Mouse (Mus musculus) erythroblast, adult 5-6 weeks (primary cell): ENCODE data around the gene Apoc2. TPM values are rescaled to one million over a fixed set of nuclear protein-coding genes. Genes with fewer than 3 reads are reported as not detected.
A peak's percentile ranks its signal among the peaks of the same experiment; 100 is the strongest.

ENCODE experiments used
- ATAC-seq: replicated peaks from 2 replicates; pipeline ENCODE4 v1.8.0; 2016; ENCODE audit warnings: moderate number of reproducible peaks, mild to moderate bottlenecking, moderate TSS enrichment, inconsistent platforms; ENCODE audit not compliant: poor library complexity, low FRiP score, severe bottlenecking
- total RNA-seq, 2 experiments: library from RNA; stranded (forward) in 1 of 2; stranded (reverse) in 1 of 2; fragments of 150-400 nt in 1 of 2; fragments of 200-764, 138-1000 nt in 1 of 2; gene quantifications; 2 replicates each; pipeline versions ENCODE4 v1.2.3 to v1.2.4; 2015 to 2017; ENCODE audit warnings: low replicate concordance in 2 of 2

The Apoc2 gene
- total RNA-seq (2015; ENCODE audit: low replicate concordance) = 10.4 and 16.1 TPM in 2 replicates
- 4.7 and 8.3 TPM in 2 replicates for total RNA-seq (2017; ENCODE audit: low replicate concordance)

DNA sequence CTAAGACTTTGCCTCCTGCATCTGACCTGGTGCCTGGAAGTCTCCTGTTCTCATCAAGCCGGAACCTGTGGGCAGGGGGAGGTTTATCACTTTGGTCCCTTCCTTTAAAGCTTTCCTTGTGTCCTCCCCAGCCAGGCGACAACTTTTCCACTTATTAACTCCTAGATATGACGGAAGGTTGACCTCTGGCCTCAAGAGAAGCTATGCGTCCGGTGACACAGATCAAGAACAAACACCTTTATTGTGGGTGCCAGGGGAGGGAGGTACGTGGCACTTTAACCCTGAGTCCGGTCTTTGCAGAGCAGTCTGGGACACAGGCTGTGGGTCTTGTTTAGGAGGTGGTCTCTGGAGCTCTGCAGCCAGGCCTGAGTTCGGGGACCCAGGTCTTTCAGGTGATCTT lies at the start of gene Apoc2:
Apoc2 (minus strand) TSS at position 70 of the 400 bp plus-strand sequence.
- no peak for ATAC-seq

DNA sequence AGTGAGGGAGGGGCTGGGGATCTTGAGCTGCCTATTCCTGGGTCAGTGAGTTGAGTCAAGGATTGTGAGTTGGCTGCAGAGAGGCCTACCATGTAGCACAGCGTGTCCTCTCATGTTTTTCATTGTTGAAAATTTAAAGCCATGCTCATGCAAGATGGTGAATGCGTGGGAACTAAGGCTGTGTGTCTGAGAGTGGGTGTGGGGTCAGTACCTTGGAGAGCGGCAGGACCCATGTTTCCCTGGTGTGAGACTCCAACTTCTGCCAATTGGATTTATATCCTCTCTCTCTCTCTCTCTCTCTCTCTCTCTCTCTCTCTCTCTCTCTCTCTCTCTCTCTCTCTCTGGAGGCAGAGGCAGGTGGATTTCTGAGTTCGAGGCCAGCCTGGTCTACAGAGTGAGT lies 48.8 kb upstream of the Apoc2 start:
- ATAC-seq = no peak

DNA sequence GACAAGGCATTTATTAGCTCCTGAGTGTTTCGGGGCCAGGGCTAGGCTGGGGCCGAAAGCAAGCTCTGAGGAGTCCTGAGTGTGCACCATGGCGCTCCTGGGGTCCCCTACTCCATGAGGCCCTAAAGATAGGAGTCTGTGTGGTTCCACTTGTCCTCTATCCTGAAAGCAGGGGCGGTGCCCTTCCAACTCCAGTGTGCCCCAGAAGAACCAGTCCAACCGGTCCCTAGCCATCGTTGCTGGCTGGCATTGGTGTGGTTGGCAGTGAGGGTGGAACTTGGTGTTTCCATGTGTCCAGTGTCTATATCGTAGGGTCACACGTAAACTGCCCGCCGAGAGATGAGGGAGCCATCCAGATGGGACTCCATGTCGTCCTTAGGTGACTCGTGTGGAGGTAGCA lies 46.4 kb upstream of the Apoc2 start:
- no peak for ATAC-seq

DNA sequence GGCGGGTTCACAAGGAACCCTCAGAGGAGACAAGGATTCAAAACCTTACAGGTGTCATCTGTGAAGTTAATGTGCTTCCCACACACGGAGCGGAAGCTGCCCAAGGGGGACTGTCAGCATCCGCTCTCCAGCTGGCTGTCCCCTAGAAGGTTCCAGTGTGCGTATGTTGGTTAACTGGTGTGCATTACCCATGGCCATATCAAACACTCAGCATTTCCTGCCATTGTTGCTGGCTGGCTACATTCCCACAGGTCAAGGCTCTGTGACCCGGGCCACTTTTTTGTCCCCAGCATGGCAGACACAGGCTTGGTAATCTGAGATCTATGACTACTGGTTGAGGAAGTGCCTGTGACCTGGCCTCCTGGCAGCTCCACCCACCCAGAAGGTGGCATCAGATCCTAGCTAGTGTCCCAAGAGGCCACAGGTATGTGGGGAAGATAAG lies 45.0 kb upstream of the Apoc2 start:
- no peak for ATAC-seq

DNA sequence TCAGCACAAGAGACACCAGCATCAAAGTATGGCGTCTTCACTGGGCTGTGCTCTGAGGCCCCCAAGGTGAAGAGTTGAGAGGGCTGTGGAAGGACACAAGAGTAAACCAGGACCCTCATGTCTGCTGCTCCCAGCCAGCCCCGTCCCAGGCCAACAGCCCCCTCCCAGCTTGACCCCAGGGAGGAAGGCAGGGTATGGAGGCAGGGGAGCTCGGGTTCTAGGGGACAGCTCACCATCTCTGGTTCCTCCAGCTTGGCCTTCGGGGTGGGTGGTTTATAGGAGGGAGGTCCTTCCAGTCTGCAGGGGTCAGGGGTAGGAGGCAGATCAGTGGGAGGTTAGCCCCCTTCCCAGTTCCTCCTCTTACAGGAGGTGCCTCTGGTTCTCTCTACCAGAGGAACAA lies 41.5 kb upstream of the Apoc2 start:
- ATAC-seq = no peak

DNA sequence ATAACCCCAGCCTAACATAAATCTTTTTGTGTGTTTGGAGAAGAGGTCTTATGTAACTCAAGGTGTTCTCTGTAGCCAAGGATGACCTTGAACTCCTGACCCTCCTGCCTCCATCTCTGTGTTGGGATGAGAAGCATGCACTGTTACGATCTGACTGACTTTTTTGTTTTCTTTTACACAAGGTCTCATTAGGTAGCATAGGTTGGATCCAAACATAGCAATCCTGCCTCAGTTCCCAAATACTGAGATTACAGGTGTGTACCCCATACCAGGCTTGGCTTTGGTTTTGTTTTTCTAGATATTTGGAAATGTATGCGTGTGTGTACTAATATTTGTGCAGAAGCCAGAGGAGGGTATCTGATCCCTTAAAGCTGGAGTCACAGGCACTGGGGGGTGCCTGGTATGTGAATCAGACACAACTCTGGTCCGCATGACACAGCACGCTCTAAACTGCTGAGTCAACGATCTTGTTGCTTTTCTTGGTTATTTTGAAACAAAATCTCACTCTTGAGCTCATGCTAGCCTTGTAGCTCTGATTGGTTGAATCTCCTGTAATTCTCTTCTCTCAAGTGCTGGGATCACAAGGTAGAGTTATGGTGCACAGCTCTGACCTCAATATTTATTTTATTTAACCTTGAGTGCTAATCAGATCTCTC lies 40.7 kb upstream of the Apoc2 start:
- no peak for ATAC-seq

DNA sequence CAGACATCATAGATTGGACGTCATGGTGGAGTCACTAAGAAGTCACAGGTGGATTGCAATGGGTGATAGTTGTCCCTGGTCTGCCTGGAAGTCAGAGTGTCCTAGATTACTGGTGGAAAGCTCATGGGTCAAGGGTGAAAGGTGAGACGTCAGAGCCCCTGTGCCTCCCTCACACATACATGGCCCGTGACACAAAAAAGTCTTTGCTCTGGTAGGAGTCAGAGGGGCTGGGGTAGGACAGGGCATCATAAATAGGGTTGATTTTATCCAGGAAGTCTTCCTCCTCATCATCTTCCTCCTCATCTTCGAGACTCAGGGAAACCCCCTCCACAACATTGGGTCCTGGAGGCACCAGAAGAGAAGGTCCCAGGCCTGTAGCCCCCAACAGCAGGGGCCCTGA lies 39.6 kb upstream of the Apoc2 start:
- ATAC-seq = no peak

DNA sequence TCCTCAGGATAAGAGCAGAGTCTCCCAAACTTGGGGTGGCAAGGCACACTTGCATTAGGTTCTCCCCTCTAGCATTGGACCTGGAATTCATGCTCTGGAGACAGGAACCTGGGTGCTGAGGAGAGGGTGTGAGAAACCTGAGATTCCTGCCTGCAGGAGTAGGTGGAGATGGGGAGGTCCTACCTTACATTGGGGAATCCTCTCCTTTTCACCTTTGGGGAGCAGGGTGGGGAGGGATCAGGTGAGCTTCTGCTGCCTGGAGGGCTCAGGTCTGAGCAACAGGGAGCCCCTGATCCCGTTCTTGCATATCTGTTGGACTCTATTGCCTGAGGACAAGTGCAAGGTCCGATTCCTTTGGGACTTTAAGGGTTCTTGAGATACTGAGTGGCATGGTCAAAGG lies 39.1 kb upstream of the Apoc2 start:
- no peak for ATAC-seq

DNA sequence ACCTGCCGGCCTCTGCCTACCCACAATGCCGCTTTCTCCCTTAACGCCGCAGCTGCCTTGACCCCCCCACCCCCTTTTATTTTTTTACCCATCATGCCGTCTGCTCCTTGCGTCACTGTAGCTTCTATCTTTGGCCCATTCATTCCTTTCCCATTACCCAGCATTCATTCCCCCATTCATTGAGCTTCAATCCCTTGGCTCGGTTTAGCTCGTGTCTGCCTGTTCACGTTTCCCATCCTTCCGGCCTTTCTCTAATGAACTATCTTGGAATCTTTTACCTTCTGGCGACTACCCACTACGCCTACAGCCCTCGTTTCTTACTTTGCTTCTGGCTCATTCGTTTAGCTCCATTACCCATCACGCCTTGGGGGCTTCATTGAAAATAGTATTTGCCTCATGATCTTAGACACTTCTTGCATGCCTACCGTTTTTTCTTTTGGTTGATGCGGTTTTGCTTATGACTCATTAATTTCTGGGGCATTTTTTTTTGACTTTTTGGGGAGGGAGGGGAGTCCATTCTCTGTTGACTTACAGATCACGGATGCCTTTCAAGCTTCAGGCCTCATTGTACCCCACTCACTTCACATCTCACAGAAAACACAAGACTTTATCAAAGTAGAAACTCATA lies 38.4 kb upstream of the Apoc2 start:
- ATAC-seq = peak; percentile 27

DNA sequence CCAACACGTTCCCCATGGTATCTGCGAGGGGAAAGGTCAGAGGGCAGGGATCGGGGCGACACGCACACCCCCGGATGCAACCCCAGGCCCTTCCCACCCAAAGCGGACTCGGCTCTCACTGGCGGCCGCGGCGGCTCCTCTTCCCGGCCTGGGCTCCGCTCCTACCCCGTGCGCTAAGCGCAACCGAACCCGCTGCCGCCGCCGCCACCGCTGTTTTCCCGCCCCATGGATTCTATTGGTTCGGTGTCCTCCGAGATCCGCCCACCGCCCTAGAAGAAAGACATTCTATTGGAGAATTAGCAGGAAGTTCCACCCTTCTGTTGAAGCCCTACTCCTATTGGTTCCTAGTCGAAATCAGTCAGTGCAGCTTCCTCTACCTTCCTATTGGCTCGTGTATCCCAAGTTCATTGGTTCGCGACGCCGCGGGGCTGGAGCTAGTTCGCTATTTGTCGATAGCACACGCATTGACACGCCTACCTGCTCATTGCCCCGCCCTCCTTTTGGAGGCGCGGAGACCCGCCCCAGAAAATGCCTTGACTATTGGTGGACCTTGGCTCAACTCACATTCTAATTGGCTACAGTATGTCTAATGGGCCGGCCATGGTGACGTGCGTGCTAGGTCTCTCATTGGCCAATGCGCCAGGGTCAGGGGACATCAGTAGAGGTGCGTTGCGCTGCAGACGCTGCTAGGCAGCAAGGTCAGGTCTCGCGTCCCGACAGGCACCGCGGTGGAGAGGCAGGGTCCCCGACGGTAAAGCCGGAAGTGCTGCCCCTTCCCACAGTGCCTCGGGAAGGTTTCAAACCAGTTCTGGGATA lies 37.7 kb upstream of the Apoc2 start, which contains the start of gene Tomm40:
Tomm40 (minus strand) TSS at position 200 of the 816 bp plus-strand sequence.
- ATAC-seq = peak; percentile 93

DNA sequence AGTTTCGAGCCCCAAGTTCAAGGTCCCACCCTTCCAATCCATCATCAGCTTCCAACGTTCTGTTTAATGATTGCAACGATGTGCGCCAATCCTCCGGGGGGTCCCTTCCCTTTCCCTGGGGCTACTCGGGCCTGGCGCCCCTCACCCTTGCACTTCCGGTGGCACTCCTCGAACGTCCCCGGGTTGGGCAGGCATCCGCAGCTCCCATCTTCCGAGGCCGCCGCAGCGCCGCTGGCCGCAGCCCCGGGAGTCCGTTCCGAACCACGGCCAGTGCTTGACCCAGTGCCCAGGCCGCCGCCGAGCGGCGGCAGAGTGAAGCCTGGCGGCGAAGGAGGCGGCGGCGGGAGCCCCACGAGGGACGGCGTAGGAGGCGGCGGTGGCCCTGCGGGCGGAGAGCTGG lies 37.1 kb upstream of the Apoc2 start:
- no peak for ATAC-seq

DNA sequence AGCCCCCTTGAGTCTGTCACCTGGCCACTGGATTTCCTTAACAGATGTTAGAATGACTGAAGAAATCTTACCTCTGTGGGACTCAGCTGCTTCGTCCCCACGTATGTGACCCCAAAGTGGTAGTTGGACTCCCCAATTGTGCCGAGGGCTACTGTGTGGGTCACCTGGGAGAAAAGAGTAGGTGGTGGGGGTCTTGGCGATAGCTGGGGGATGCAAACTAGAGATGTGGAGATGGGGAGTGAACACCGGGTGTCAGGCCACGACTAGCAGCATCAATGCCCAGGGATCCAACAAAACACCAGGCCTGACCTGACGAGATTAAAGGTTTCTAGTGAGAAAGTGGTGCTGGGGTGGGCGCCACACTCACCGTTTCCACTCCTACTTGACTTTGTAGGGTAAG lies 35.9 kb upstream of the Apoc2 start:
- no peak for ATAC-seq

DNA sequence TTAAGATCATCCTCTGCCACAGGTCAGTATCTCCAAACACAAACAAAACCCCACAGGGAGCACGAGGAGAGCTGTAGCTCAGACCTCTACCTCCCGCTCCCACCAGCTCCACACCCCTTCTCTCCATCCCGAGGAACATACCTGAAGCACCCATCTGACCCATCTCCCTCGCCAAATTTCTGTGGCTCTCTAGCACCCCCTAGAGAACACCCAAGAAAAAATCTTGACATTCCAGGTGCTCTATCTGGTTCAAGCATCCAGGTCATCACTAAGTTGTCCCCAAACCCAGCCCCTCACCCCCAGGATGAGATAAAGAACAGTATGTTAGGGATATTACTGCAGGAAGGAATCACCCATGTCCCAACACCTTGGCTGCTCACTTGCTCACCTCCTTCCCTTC lies 35.5 kb upstream of the Apoc2 start:
- no peak for ATAC-seq

DNA sequence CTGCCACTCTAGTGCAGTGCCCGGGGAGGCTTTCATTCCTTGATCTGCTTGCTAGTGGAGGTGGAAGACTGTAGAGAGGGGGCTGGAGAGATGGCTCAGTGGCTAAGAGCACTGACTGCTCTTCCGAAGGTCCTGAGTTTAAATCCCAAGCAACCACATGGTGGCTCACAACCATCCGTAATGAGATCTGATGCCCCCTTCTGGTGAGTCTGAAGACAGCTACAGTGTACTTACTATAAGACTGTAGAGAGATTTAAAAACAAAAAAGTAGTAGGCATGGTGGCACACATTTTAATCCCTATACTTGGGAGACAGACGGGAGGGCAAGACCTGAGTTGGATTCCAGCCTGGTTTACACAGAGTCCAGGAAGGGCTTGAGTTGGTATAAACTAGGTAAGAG lies 34.7 kb upstream of the Apoc2 start:
- ATAC-seq = no peak

DNA sequence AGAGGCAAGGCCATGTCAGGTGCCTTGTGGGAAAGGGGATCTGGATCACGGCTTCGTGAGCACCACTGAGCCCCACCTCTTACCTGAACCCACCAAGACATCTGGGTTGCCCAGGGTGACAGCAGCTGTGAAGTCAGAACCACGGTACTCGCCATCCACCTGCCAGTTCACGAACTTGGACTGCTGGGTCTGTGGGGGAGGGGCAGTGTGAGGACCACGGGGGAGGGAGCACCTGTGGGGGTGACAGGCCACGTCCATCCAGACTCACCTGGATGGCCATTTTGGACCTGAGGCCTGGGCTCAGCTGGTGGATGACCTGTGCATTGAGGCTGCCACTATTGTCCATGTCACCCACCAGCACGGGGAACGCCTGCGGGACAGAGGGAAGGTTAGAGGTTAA lies 32.9 kb upstream of the Apoc2 start:
- ATAC-seq = no peak

DNA sequence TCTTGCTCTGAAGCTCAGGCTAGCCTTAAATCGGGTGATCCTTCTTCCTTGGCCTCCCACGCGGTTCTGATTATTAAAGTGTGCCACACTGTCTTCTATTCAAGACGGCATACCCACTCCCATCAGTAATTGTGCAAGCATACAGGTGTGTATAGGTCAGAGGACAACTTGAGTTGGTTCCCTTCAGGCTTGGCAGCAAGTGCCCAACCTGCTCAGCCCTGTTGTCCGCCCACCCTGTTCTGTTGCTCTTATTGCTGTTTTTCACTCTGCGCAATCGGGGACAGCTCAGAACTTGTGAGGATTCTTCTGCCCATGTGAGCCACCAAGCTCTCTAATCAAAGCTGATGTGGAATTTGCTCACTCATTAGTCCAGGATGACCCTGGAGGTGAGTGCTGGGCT lies 27.5 kb upstream of the Apoc2 start:
- ATAC-seq = no peak

DNA sequence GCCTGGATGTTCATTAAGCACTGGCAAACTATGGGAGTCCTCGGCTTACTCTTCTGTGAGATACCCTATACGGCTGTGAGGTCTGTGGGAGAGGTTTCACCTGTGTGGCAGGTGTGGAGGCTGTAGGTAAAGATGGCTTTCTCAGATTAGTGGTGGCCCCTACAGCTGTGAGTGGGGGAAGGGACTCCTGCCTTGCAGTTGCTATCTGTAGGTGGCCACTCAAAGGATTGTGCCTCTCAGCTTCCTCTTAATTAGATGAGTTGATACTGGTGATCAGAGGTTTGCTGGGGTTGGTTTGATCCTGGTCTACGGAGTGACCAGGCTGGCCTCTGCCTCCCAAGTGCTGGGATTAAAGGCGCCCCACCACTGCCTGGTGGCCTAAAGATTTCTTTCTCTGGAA lies 26.7 kb upstream of the Apoc2 start:
- ATAC-seq = no peak

DNA sequence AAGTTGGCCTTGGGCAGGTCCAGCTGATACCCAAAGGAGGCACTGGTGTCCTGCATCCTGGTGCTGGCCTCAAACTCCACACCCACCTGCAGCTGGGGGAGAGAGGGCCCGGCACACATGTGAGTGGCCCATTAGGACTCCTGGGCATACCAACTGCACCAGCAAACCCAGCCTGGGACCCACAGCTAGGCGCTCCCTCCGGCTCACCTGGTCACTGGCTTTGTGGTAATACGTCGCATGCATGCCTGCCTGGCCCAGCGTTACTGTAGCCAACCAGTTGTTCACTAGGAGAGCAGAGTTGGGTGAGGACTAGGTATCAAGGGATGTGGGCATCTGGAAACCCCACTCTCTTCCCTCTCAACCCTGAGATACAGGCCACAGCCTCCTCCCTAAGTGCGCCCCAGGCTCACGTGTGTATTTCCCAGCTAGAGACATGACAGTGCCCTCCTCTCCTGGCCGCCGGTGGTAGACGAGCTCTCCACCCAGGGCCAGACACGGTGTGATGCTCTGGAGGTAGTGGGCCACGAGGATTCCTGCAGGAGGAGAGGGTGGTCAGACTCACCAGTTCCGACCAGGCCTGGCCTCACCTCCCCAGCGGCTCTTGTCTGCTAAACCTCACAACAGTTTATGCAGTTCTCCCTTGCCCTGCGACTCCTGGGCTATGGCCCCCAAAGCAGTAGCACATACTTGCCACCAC lies 25.3 kb upstream of the Apoc2 start:
- no peak for ATAC-seq

DNA sequence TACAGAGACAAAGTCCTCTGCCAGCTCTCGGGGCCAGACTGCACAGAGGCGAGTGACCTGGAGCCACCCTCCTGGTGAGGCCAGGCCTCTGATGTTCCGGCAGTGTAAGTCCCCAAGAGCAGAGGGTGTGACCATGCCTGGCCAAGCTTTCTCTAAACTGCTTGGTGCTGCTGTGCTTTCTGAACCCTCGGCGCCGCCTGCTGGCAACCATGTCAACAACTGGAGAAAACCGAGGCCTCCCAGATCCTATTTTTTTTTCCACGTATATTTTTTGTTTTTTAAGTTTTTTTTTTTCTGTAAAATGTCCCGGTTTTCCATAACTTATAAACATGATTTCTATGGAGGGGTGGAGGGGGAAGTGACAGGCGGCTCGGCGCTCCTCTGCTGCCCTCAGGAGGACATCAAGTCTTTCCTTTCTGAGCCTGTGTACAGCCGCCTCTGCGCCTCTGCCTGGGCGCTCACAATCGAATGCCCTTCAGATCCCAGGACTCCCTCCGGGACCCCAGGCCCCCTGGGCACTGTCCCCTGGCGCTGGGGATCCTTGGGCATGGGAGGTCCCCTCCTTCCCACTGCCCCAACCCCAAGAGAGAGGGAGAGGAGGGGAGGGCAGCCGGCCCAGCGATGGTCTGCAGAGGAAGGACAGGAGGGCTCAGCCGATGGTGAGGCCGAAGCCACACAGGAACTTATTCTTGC lies 23.5 kb upstream of the Apoc2 start:
- no peak for ATAC-seq
